Mouse (Mus musculus): ENCODE results near the gene Ugt2b1. TPM values are rescaled to one million over a fixed set of nuclear protein-coding genes. Genes with fewer than 3 reads are reported as not detected.
"Not testable (repeated sequence)": the region's sequence is repeated elsewhere in the genome, so short reads cannot be mapped to it uniquely, and the experiment has no call there.

The Ugt2b1 gene
- not detected in 2 replicates for polyA plus RNA-seq (2012; rRNA removed)

DNA sequence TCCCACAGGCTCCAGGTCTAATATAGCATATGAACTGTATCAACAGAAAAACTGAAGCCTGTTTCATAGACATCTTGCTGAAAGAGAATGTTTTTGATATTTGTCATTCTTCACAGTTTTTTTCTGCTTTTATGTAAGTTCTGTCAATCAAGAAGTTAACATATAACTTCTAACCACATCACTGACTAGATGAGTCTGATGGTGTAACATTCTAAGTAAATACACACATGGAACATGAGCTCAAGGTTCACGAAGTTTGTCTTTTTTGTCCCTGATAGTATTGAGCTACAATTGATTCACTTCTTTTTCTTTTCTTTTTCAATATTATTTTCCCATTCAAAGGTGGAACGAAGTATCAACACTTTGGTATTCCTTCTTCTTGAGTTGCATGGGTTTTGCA, at the start of gene Ugt2b1:
Ugt2b1 (minus strand) TSS at position 105 of the 400 bp plus-strand sequence.
- no peak for DNase-seq (ENCODE audit: low read depth)
- TF ChIP-seq CTCF (IDR thresholded peaks at IDR 0.05; ENCODE audit: borderline replicate concordance, extremely low read depth, insufficient read depth, insufficient read length): no peak
- TF ChIP-seq POLR2A (IDR thresholded peaks at IDR 0.05; ENCODE audit: borderline replicate concordance, extremely low read depth, insufficient read depth, insufficient read length, poor library complexity, severe bottlenecking): no peak

DNA sequence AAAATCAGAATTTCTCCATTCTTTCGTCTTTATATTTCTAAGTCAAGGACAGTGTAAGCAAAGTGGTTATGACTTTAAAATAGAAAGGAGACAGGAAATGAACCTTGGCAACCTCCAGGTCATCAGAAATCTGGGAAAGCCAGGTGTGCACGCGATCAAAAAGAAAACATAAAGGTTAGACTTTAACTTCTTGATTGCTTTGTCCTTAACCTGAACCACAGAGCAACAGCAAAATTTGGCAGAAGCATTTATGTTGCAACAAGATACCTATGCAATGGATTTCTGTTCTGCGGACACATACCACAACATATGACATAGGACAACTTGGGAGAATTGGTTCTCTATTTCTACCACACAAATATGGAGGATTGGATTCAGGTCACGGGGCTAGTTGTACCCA, 40.9 kb upstream of the Ugt2b1 start:
- not testable (repeated sequence) for DNase-seq (ENCODE audit: low read depth)

DNA sequence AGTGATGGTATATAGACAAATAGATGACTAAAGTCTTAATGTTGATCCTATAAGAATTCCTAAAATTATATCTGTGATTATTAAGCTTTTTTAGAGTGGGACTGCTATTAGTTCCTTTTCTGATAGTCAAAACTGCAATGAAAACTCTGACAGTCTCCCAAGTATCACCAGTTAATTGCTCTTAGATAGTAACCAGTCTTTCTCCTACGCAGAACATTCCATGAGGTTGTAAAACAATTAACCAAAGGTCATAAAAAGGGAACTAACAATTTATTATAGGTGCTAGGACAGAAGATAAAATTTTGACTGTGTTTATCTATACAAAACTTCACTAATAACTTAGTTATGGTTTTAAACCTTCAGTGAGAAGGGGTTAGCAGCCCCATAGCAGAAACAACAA, 36.5 kb upstream of the Ugt2b1 start:
- DNase-seq (ENCODE audit: low read depth): not testable (repeated sequence)

DNA sequence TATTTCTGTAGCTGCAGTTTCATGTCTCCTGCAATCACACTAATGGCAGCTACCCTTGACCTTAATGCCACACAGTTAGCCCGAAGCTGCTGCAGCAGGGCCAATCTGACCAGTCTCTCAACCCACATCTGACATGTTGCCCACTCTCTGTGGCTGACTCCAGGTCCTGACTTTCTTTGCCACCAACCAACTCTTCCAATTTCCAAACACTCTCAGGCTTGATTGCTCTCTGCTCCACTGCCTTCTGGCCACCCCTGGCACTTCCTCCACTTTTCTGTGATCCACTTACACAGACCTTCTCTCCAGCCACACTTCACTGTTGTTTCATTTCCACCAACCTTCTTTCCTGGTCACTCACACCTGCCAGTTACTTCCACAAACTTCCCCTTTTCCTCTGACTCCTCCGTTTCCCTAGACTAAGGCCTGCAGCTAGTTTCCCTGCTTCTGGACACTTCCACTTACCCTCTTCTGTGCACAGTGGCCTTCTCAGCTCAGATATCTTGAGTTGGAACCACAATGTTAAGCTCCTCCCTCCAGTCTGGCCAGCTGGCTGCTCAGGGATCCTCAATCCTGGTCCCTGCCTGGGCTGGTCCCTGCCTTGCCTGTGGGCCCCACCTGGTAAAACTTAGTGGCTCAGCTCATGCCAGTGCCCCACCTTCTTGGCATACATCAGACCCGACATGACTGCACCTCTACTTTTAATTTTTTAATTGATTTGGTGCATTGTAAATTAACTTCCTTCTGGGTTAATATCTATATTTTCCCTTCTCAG, 35.4 kb upstream of the Ugt2b1 start:
- TF ChIP-seq CTCF (IDR thresholded peaks at IDR 0.05; ENCODE audit: borderline replicate concordance, extremely low read depth, insufficient read depth, insufficient read length): no peak
- TF ChIP-seq POLR2A (IDR thresholded peaks at IDR 0.05; ENCODE audit: borderline replicate concordance, extremely low read depth, insufficient read depth, insufficient read length, poor library complexity, severe bottlenecking): no peak
- no peak for DNase-seq (ENCODE audit: low read depth)

DNA sequence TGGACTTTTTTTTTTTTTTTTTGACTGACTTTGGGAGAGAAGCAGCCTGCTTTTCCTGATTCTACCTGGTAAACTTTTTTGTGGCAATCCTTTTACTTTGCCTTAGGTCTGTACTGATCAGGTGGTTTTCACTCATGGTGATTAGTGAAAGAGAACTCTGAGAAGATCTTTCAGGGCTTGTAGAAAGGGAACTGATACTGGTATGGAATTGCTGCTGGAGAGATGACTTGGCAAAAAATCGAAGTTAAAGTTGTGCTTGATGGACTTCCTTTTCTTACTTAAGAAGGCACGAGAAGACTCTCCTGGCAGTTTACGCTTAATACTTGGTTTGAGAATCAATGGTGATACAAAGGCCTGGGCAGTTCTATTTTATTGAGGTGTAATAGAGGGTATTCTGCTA, 34.2 kb upstream of the Ugt2b1 start:
- TF ChIP-seq CTCF (IDR thresholded peaks at IDR 0.05; ENCODE audit: borderline replicate concordance, extremely low read depth, insufficient read depth, insufficient read length) (no peak), POLR2A (IDR thresholded peaks at IDR 0.05; ENCODE audit: borderline replicate concordance, extremely low read depth, insufficient read depth, insufficient read length, poor library complexity, severe bottlenecking) (no peak)
- no peak for DNase-seq (ENCODE audit: low read depth)

DNA sequence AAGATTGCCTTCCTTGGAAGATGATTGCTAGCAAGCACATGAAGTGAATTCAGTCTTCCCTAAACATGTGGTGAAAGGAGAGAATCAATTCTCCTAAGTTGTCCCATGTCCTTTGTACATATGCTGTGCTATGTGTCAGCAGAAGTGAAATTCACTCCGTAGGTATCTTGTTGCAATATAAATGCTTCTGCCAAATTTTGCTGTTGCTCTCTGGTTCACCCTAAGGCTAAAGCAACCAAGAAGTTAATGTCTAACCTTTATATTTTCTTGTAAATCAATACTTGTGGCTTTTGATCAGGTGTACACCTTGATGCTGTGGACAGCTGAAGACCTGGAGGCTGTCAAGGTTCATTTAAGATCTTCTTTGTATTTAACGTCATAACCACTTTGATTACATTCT, 15.8 kb upstream of the Ugt2b1 start:
- no peak for TF ChIP-seq POLR2A (IDR thresholded peaks at IDR 0.05; ENCODE audit: borderline replicate concordance, extremely low read depth, insufficient read depth, insufficient read length, poor library complexity, severe bottlenecking)
- TF ChIP-seq CTCF (IDR thresholded peaks at IDR 0.05; ENCODE audit: borderline replicate concordance, extremely low read depth, insufficient read depth, insufficient read length): no peak
- DNase-seq (ENCODE audit: low read depth): no peak

DNA sequence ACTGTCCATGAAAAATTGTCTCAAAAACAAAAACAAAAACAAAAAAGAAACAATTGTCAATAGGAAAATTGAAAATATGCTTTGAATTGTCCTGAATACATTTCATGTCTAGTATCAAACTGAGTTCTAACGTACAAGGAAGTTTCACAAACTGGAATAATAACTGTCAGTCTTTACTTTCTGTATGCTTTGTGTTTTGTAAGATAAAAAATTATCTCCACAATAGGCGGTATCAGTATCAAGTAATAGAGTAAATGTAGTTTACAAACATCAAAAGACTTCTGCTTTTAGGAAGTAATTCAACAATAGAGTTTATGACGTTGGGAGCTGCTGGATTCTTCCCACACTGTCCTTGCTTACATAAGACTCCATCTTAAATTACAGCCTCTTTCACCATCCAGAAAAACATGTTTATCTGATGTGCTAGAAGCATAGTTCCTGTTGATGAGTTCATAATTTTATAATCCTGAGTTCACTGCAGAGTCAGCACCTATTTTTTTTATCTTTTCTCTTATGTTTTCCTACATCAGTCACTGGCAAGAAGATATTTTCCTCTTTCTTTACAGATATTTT, 5.6 kb downstream of the Ugt2b1 start:
- no peak for DNase-seq (ENCODE audit: low read depth)
- TF ChIP-seq POLR2A (IDR thresholded peaks at IDR 0.05; ENCODE audit: borderline replicate concordance, extremely low read depth, insufficient read depth, insufficient read length, poor library complexity, severe bottlenecking) (no peak), CTCF (IDR thresholded peaks at IDR 0.05; ENCODE audit: borderline replicate concordance, extremely low read depth, insufficient read depth, insufficient read length) (no peak)

DNA sequence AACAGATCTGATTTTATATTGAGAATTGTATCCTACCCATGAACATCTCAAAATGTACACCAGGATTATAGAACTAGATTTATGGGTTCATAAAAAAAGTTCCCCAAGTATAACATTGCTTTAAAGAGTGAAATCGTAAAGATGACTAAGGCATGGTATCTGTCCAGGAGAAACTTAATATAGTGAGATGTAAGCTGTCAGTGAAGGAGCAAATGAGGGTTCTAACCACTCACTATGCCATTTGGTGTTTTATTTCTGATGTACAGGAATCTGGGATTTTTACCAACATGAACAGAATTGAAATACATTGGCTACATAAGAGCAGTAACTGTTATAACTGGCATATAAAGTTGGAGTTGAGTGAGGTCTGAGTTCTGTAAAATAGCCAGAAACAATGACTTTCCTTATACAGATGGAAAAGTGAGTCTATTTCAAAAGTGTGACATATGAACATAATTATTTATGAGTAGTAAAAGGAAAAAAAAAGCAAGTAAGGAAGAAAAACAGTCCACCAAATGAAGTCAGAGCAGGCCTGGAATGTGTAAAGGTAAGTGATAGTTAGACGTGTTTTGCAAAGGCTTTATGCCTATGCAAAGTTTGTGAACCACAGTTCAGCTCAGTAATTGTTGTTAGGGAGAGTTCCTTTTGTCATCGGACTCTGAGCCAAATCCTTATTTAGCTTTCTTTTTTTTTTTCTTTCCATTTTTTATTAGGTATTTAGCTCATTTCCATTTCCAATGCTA, 14.8 kb downstream of the Ugt2b1 start:
- DNase-seq (ENCODE audit: low read depth): no peak
- TF ChIP-seq CTCF (IDR thresholded peaks at IDR 0.05; ENCODE audit: borderline replicate concordance, extremely low read depth, insufficient read depth, insufficient read length): no peak
- no peak for TF ChIP-seq POLR2A (IDR thresholded peaks at IDR 0.05; ENCODE audit: borderline replicate concordance, extremely low read depth, insufficient read depth, insufficient read length, poor library complexity, severe bottlenecking)

DNA sequence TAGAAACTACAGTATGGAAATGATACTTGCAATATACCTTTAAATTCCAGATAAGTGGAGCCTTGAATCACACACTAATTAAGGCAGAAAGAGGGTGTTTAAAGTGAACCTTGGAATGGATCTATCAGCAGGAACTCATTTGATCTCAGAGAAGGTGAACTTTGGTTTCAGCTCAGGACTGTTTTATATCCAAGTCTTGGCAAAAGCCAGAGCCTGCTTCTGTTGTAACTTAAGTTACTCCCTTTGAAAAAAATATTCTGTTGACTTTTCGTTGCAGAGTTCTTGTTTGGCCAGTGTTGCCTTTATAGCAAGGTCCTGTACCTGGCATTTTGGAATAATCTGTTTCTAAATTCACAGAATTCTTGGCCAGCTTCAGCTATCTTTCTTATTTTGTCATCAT, 15.6 kb downstream of the Ugt2b1 start:
- TF ChIP-seq CTCF (IDR thresholded peaks at IDR 0.05; ENCODE audit: borderline replicate concordance, extremely low read depth, insufficient read depth, insufficient read length) (no peak), POLR2A (IDR thresholded peaks at IDR 0.05; ENCODE audit: borderline replicate concordance, extremely low read depth, insufficient read depth, insufficient read length, poor library complexity, severe bottlenecking) (no peak)
- DNase-seq (ENCODE audit: low read depth): no peak

DNA sequence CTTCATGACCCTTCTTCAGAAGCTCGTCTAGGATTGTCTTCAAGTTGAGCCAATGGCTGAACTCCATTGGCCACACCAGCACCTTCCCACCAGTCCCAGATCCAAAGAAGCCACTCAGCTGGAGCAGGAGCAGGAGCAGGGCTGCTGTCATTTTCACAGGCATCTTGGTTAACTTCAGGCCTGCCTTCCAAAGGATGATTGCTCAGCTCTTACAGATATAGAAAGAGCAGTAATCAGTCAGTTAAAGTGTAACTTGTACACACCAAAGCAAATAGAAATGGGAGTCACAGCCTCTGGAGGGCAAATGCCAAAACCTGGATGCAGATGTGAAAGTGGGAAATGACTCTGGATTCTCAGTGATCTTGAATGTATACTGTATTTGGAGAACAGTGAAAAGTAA, 19.6 kb downstream of the Ugt2b1 start, which contains the start of gene Ugt2b34:
Ugt2b34 (minus strand) TSS at position 180 of the 400 bp plus-strand sequence.
- no peak for DNase-seq (ENCODE audit: low read depth)
- TF ChIP-seq POLR2A (IDR thresholded peaks at IDR 0.05; ENCODE audit: borderline replicate concordance, extremely low read depth, insufficient read depth, insufficient read length, poor library complexity, severe bottlenecking) (no peak), CTCF (IDR thresholded peaks at IDR 0.05; ENCODE audit: borderline replicate concordance, extremely low read depth, insufficient read depth, insufficient read length) (no peak)

DNA sequence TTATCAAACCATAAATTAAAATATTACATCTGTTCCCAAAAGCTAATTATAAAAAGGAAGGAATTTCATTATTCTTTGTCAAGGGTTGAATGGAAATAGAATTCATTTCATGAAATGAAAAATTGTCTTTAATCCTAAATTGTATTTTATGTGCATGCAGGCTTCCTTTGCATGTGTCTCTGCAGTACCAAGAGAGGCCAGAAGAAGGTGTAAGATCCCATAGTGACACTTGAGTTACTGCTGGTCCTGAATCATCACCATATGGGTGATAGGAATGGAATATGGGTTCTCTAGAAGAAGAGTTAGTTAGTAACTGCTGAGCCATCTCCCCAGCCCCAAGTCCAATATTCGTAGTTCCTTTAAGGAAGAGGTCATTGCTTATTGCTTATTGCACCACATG, 36.4 kb downstream of the Ugt2b1 start:
- no peak for DNase-seq (ENCODE audit: low read depth)
- no peak for TF ChIP-seq POLR2A (IDR thresholded peaks at IDR 0.05; ENCODE audit: borderline replicate concordance, extremely low read depth, insufficient read depth, insufficient read length, poor library complexity, severe bottlenecking)
- no peak for TF ChIP-seq CTCF (IDR thresholded peaks at IDR 0.05; ENCODE audit: borderline replicate concordance, extremely low read depth, insufficient read depth, insufficient read length)

DNA sequence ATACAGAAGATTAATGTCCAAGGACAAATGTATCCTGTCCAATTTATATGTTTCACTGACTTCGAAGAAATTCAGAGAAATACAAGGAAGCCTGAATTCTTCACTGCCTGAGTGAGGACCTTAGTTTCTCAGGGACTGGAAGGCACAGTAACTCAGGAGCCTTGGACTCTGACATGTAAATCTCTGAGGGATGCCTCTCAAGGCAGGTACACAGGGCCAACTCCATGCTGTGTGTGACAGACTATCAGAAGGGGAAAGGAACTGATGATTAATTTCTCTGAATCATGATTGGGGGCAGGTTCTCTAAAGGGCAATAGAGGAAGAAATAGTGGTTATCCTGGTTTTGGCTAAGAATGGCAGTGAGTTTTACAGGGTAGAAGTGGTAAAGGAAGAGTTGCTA, 37.9 kb downstream of the Ugt2b1 start:
- no peak for DNase-seq (ENCODE audit: low read depth)
- TF ChIP-seq POLR2A (IDR thresholded peaks at IDR 0.05; ENCODE audit: borderline replicate concordance, extremely low read depth, insufficient read depth, insufficient read length, poor library complexity, severe bottlenecking) (no peak), CTCF (IDR thresholded peaks at IDR 0.05; ENCODE audit: borderline replicate concordance, extremely low read depth, insufficient read depth, insufficient read length) (no peak)
